Mouse (Mus musculus) stomach, adult 2 months (tissue): Measurements from ENCODE around the gene Gast. TPM values are rescaled to one million over a fixed set of nuclear protein-coding genes. Genes with fewer than 3 reads are reported as not detected.

Source experiments
- polyA plus RNA-seq: library from polyadenylated mRNA; depleted of rRNA; stranded (reverse); fragments of >200 nt; gene quantifications from 2 replicates; pipeline ENCODE4 v1.2.3, GENCODE M21; 2012; rRNA removed

Gene Gast
- polyA plus RNA-seq, result 1,071 and 1,807 TPM in 2 replicates

DNA sequence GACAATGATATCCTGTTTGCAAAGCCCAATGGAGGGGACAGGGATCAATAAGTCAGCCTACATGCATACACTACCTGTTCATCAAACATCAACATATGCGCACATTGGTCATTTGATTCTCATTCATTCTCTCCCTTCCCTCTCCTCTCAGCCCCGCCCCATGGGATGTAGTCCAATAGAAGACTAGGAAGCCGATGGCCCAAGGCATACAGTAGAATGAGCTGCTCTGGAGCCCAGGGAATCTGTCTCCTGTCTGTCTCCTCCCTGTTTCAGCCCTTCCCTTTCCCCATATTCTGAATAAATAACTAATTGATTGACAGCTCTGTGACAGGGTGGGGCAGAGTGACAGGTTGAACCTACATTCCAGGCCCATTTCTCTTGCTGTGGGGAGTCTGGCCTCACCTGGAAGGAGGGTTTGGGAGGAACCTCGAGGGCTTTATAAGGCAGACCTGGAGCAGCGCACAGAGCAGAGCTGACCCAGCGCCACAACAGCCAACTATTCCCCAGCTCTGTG lies at the start of gene Gast:
Gene Gast (plus strand): TSS at position 464 of the 514 bp plus-strand sequence.

DNA sequence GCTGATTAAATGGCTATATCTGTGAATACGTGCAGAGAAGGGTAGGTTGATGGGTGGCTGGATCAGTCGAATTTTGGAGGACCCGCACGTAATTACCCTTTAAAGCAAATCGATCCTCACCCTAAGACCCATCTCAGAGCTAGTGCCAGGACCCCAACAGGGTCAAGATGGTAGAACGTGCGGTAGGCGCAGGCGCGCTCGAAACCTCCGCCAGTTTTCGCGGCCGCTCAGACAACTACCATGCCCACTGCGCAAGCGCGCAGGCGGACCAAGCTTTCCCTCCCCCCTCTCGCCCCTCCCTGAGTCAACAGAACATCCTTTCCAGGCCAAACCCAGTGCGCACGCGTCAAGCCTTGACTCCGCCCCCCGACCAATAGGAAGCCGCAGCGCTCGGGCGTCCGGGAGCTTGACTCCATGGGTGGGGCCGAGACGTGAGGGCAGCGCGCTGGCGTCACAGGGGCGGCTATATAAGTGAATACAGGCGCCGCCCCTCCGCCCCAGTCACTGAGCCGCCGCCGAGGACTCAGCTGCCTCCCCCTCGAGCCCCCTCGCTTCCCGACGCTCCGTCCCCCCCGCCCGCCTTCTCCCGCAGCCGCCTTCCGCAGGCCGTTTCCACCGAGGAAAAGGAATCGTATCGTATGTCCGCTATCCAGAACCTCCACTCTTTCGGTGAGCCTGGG lies 14.6 kb upstream of the Gast start, which contains the start of gene Eif1:
Gene Eif1 (plus strand): TSS at position 394 of the 680 bp plus-strand sequence.

DNA sequence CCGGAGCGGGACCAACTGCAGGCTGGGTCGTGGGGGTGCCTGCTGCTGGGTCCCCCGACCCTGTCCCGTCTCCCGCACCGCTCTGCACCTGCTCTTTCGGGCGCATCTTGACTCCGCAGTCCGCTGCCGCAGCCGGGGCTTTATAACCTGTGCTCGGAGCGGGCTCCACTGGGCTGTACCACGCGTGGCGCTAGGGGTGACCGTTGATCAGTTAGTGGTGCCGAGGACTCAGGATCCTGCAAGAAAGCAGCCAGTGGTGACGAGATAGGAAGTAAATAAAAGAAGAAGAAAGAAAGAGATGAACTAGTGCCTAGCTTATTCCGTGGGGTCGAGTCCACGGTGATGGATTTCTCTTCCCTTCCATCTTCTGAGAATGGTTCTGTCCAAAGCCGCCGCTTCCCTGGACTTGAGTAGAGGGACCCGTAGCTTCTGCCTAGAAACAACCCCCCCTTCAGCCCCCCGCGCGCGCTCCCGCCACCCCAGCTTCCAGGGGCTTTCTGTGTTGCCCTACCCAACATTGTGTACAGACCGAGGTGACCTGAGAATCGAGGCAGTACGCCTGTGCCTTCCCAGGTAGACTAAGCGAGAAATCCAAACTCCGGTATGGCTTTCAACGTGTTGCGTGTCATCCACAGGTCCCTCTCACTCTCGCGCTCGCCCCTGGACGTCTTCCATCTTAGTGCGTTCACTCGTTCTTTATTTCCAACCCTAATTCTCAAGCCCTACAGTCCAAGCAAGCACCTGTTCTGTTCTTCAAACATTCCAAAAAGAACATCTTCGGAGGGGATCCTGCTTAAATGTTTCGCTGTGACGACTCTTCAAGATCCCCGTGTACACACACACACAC lies 22.0 kb downstream of the Gast start, which contains the start of gene Hap1:
Gene Hap1 (minus strand): TSS at position 157 of the 847 bp plus-strand sequence.

Other genes with a start within 250 kb of the Gast start
- 2.5 TPM in 2 replicates for gene Krt32, start 246.2 kb upstream of the Gast start, polyA plus RNA-seq
- gene Krt35, start 238.2 kb upstream of the Gast start, polyA plus RNA-seq, result 0.08 TPM in 1 of 2 replicates, not detected in the other
- 0.06 and 0.19 TPM in 2 replicates for gene Krt36, start 228.8 kb upstream of the Gast start, polyA plus RNA-seq
- 602 and 681 TPM in 2 replicates for gene Krt13, start 212.8 kb upstream of the Gast start, polyA plus RNA-seq
- gene Krt15, start 198.5 kb upstream of the Gast start, polyA plus RNA-seq, result 7.7 and 17.9 TPM in 2 replicates
- 1,679 and 2,029 TPM in 2 replicates for gene Krt19, start 185.7 kb upstream of the Gast start, polyA plus RNA-seq
- not detected in 2 replicates for gene Krt9, start 141.2 kb upstream of the Gast start, polyA plus RNA-seq
- gene Krt14, start 126.9 kb upstream of the Gast start, polyA plus RNA-seq, result 147 and 161 TPM in 2 replicates
- gene Krt16, start 85.5 kb upstream of the Gast start, polyA plus RNA-seq, result 5.1 and 6.5 TPM in 2 replicates
- 20.4 and 26.8 TPM in 2 replicates for gene Krt17, start 73.4 kb upstream of the Gast start, polyA plus RNA-seq
- 0.11 and 0.31 TPM in 2 replicates for gene Krt42, start 64.5 kb upstream of the Gast start, polyA plus RNA-seq
- gene Eif1, start 14.5 kb upstream of the Gast start, polyA plus RNA-seq, result 59.7 and 89.2 TPM in 2 replicates
- gene Hap1, start 21.7 kb downstream of the Gast start, polyA plus RNA-seq, result 3.8 and 4.4 TPM in 2 replicates
- gene Jup, start 63.4 kb downstream of the Gast start, polyA plus RNA-seq, result 512 and 547 TPM in 2 replicates
- gene P3h4, start 80.4 kb downstream of the Gast start, polyA plus RNA-seq, result 39.0 and 53.0 TPM in 2 replicates
- 18.7 and 21.9 TPM in 2 replicates for gene Fkbp10, start 81.3 kb downstream of the Gast start, polyA plus RNA-seq
- 11.5 and 11.8 TPM in 2 replicates for gene Nt5c3b, start 107.4 kb downstream of the Gast start, polyA plus RNA-seq
- 0.03 TPM in 1 of 2 replicates, not detected in the other for gene Klhl10, start 107.5 kb downstream of the Gast start, polyA plus RNA-seq
- gene Klhl11, start 138.3 kb downstream of the Gast start, polyA plus RNA-seq, result 0.87 and 1.6 TPM in 2 replicates
- gene Acly, start 193.6 kb downstream of the Gast start, polyA plus RNA-seq, result 17.6 and 20.0 TPM in 2 replicates
- 0.19 and 0.40 TPM in 2 replicates for gene Ttc25, start 211.2 kb downstream of the Gast start, polyA plus RNA-seq
- 9.3 and 11.7 TPM in 2 replicates for gene Cnp, start 240.5 kb downstream of the Gast start, polyA plus RNA-seq